Mouse (Mus musculus) stomach, postnatal 0 days (tissue): Measurements from ENCODE around the gene Mob3a. TPM values are rescaled to one million over a fixed set of nuclear protein-coding genes. Genes with fewer than 3 reads are reported as not detected.

Source experiments
- ATAC-seq: fragments of 200-750 bp; cut with Nextera tagmentation; 2 replicates; pipeline ENCODE4 v1.8.0; 2017; ENCODE audit not compliant: low FRiP score, low TSS enrichment
- DNase-seq: peaks from one replicate; pipeline ENCODE4 v3.0.0-alpha.2; 2016; ENCODE audit warnings: low spot score
- H3K27ac ChIP-seq: fragments of 300-500 bp; sonication (generic); replicated peaks from 2 replicates; pipeline ENCODE4 v1.5.1; 2014; ENCODE audit warnings: mild to moderate bottlenecking, control low read depth
- H3K27me3 ChIP-seq: fragments of 300-500 bp; sonication (generic); 2 replicates; pipeline ENCODE4 v1.6.1; 2014; ENCODE audit warnings: low read length; ENCODE audit not compliant: control insufficient read depth, insufficient read depth
- H3K36me3 ChIP-seq: fragments of 300-500 bp; sonication (generic); 2 replicates; pipeline ENCODE4 v1.6.1; 2014; ENCODE audit warnings: low read length, mixed read lengths; ENCODE audit not compliant: control insufficient read depth, insufficient read depth
- H3K4me1 ChIP-seq: fragments of 300-500 bp; sonication (generic); replicated peaks from 2 replicates; pipeline ENCODE4 v1.6.1; 2014; ENCODE audit warnings: antibody characterized with exemption; ENCODE audit not compliant: control insufficient read depth, insufficient read depth
- H3K4me2 ChIP-seq: fragments of 300-500 bp; sonication (generic); replicated peaks from 2 replicates; pipeline ENCODE4 v1.6.1; 2014; ENCODE audit warnings: low read depth, mild to moderate bottlenecking, control low read depth, moderate library complexity
- H3K4me3 ChIP-seq: fragments of 300-500 bp; sonication (generic); 2 replicates; pipeline ENCODE4 v1.5.1; 2014; ENCODE audit warnings: low read depth, low read length, control low read depth
- H3K9ac ChIP-seq: fragments of 300-500 bp; sonication (generic); 2 replicates; pipeline ENCODE4 v1.6.1; 2014; ENCODE audit warnings: mild to moderate bottlenecking, low read length, control low read depth, mixed read lengths
- H3K9me3 ChIP-seq: fragments of 300-500 bp; sonication (generic); 2 replicates; pipeline ENCODE4 v1.6.1; 2016; ENCODE audit warnings: low read length; ENCODE audit not compliant: control insufficient read depth
- CTCF ChIP-seq: IDR thresholded peaks from 2 replicates; pipeline ENCODE4 v1.5.1; 2016; ENCODE audit warnings: antibody characterized with exemption, low read depth, mild to moderate bottlenecking, moderate library complexity
- EP300 ChIP-seq: optimal IDR thresholded peaks from 2 replicates; pipeline ENCODE3; 2016; ENCODE audit warnings: antibody characterized with exemption
- WGBS: fragments of 180-500 bp; shearing (Covaris S2); extraction: QIAGEN DNeasy Blood & Tissue Kit; methylation state at CpG from one replicate; pipeline ENCODE4 v1.1.7; 2014; 5-methylcytosine and 5-hydroxymethylcytosine counted together
- polyA plus RNA-seq: library from polyadenylated mRNA; unstranded; fragments of >200 nt; fragmentation: Nextera tagmentation; extraction: Ambion mirVana; gene quantifications from 2 replicates; pipeline ENCODE4 v1.2.1, GENCODE M21; 2015

The Mob3a gene
- polyA plus RNA-seq, 1 experiment from 2014 or later, result 23.9 TPM

GRCm38 (mm10) chr10:80694159-80694938 lies 7.4 kb downstream of the Mob3a start:
- TF ChIP-seq EP300 (no peak), CTCF (no peak)
- H3K4me1 ChIP-seq, result no peaks in the 10 kb centered on the region
- H3K27ac ChIP-seq, result peak overlapping the region; percentile 30; the same call in 1 of the 2 replicates
- DNase-seq (no peak), ATAC-seq (no peak)
- WGBS, result 88% methylated on average over 13 of the region's 13 CpGs
- no peaks in the 10 kb centered on the region for H3K9me3 ChIP-seq
- H3K27me3 ChIP-seq, result no peaks in the 10 kb centered on the region
- H3K4me3 ChIP-seq, result no peak overlapping the region
- H3K9ac ChIP-seq, result no peak overlapping the region
- H3K4me2 ChIP-seq, result no peak overlapping the region
- H3K36me3 ChIP-seq, result peaks cover 13% of the 10 kb centered on the region

GRCm38 (mm10) chr10:80693401-80694045 lies 8.3 kb downstream of the Mob3a start:
- H3K36me3 ChIP-seq, result peaks cover 15% of the 10 kb centered on the region
- 87% methylated on average over 12 of the region's 12 CpGs for WGBS
- no peak overlapping the region for H3K4me3 ChIP-seq
- ATAC-seq, result no peak
- TF ChIP-seq CTCF, result no peak
- TF ChIP-seq EP300, result no peak
- no peaks in the 10 kb centered on the region for H3K4me1 ChIP-seq
- no peak for DNase-seq
- no peaks in the 10 kb centered on the region for H3K27me3 ChIP-seq
- H3K9ac ChIP-seq, result no peak overlapping the region
- no peak overlapping the region for H3K4me2 ChIP-seq
- no peaks in the 10 kb centered on the region for H3K9me3 ChIP-seq
- no peak overlapping the region for H3K27ac ChIP-seq

GRCm38 (mm10) chr10:80692249-80693165 lies 9.3 kb downstream of the Mob3a start:
- no peak for ATAC-seq
- H3K27ac ChIP-seq, result no peak overlapping the region
- no peak overlapping the region for H3K9ac ChIP-seq
- TF ChIP-seq CTCF (no peak), EP300 (no peak)
- H3K36me3 ChIP-seq, result peaks cover 15% of the 10 kb centered on the region
- DNase-seq, result no peak
- no peaks in the 10 kb centered on the region for H3K27me3 ChIP-seq
- no peaks in the 10 kb centered on the region for H3K9me3 ChIP-seq
- 76% methylated on average over 14 of the region's 14 CpGs for WGBS
- no peak overlapping the region for H3K4me2 ChIP-seq
- H3K4me3 ChIP-seq, result no peak overlapping the region
- H3K4me1 ChIP-seq, result no peaks in the 10 kb centered on the region

- peaks cover 27% of the 10 kb centered on the region for H3K36me3 ChIP-seq
- peak; percentile 84 for DNase-seq
- H3K4me2 ChIP-seq, result no peak overlapping the region
- no peaks in the 10 kb centered on the region for H3K9me3 ChIP-seq
- TF ChIP-seq EP300 (no peak), CTCF (peak; percentile 89)
- no peak overlapping the region for H3K4me3 ChIP-seq
- peak; percentile 80 for ATAC-seq
- no peak overlapping the region for H3K27ac ChIP-seq
- H3K27me3 ChIP-seq, result no peaks in the 10 kb centered on the region
- no peak overlapping the region for H3K9ac ChIP-seq
- 18% methylated on average over 5 of the region's 5 CpGs for WGBS
- no peaks in the 10 kb centered on the region for H3K4me1 ChIP-seq
These were observed 13.9 kb downstream of the Mob3a start for GRCm38 (mm10) chr10:80687850-80688249.

- Histone ChIP-seq H3K4me1 (no peaks in the 10 kb centered on the region), H3K27me3 (no peaks in the 10 kb centered on the region), H3K27ac (no peak overlapping the region), H3K4me2 (no peak overlapping the region), H3K36me3 (peaks cover 27% of the 10 kb centered on the region), H3K9me3 (no peaks in the 10 kb centered on the region), H3K4me3 (no peak overlapping the region), H3K9ac (no peak overlapping the region)
- DNase-seq (no peak), ATAC-seq (no peak)
- WGBS, result 94% methylated on average over 3 of the region's 3 CpGs
- TF ChIP-seq EP300, result no peak
- TF ChIP-seq CTCF, result no peak
These were observed 15.2 kb downstream of the Mob3a start for GRCm38 (mm10) chr10:80686617-80687016.
